Mouse (Mus musculus) forebrain, embryonic 11.5 days (tissue): ENCODE results near the gene Akr1c21. TPM values are rescaled to one million over a fixed set of nuclear protein-coding genes. Genes with fewer than 3 reads are reported as not detected.
"Not testable (repeated sequence)": the region's sequence is repeated elsewhere in the genome, so short reads cannot be mapped to it uniquely, and the experiment has no call there.

Source experiments
- ATAC-seq: fragments of 200-750 bp; cut with Nextera tagmentation; replicated peaks from 2 replicates; pipeline ENCODE4 v1.8.0; 2017; ENCODE audit warnings: moderate TSS enrichment; ENCODE audit not compliant: low FRiP score
- DNase-seq: peaks from one replicate; pipeline ENCODE4 v3.0.0-alpha.2; 2017; ENCODE audit warnings: low spot score
- H3K27ac ChIP-seq: fragments of 300-500 bp; sonication (generic); 2 replicates; pipeline ENCODE4 v1.5.1; 2014; ENCODE audit warnings: low read depth, low read length
- H3K27me3 ChIP-seq: fragments of 300-500 bp; sonication (generic); 2 replicates; pipeline ENCODE4 v1.6.1; 2014; ENCODE audit warnings: mild to moderate bottlenecking, low read length, mixed read lengths; ENCODE audit not compliant: control insufficient read depth, insufficient read depth
- H3K36me3 ChIP-seq: fragments of 300-500 bp; sonication (generic); 2 replicates; pipeline ENCODE4 v1.6.1; 2014; ENCODE audit warnings: mild to moderate bottlenecking, low read length, moderate library complexity, mixed read lengths; ENCODE audit not compliant: control insufficient read depth, insufficient read depth
- H3K4me1 ChIP-seq: fragments of 300-500 bp; sonication (generic); replicated peaks from 2 replicates; pipeline ENCODE4 v1.6.1; 2014; ENCODE audit warnings: low read length, mixed read lengths; ENCODE audit not compliant: control insufficient read depth, insufficient read depth
- H3K4me2 ChIP-seq: fragments of 300-500 bp; sonication (generic); 2 replicates; pipeline ENCODE4 v1.6.1; 2014; ENCODE audit warnings: low read depth, mild to moderate bottlenecking, low read length, moderate library complexity, mixed read lengths; ENCODE audit not compliant: severe bottlenecking
- H3K4me3 ChIP-seq: fragments of 300-500 bp; sonication (generic); 2 replicates; pipeline ENCODE4 v1.5.1; 2014; ENCODE audit warnings: low read depth, low read length
- H3K9ac ChIP-seq: fragments of 300-500 bp; sonication (generic); 2 replicates; pipeline ENCODE4 v1.6.1; 2014; ENCODE audit warnings: low read length
- H3K9me3 ChIP-seq: fragments of 300-500 bp; sonication (generic); 2 replicates; pipeline ENCODE4 v1.6.1; 2016; ENCODE audit warnings: low read length, mixed read lengths; ENCODE audit not compliant: control insufficient read depth
- WGBS: fragments of 180-500 bp; shearing (Covaris S2); extraction: QIAGEN DNeasy Blood & Tissue Kit; methylation state at CpG from one replicate; pipeline ENCODE4 v1.1.7; 2014; 5-methylcytosine and 5-hydroxymethylcytosine counted together
- polyA plus RNA-seq: library from polyadenylated mRNA; unstranded; fragments of >200 nt; fragmentation: Nextera tagmentation; extraction: Ambion mirVana; gene quantifications from 2 replicates; pipeline ENCODE4 v1.2.1, GENCODE M21; 2014

The Akr1c21 gene
- polyA plus RNA-seq = not detected in 2 replicates

DNA sequence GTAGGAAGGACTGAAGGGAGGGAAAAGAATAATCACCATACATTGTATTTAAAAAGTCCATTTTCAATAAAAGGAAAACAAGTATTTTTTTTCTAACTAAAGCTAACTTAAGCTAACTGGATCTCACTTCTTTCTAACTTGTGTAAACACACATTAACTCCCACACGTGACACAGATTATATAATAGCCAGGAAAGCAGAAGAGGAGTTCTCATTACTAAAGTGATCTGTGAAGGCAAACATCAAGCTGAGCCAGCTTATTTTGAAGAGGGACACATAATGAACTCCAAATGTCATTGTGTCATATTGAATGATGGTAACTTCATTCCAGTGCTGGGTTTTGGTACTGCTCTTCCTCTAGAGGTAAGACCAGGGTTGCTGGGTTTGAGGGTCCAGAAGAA is at the start of gene Akr1c21:
TSS of gene Akr1c21 (plus strand) at position 205 of the 400 bp plus-strand sequence.
- no peak for ATAC-seq
- no peak within 1 kb of the TSS for H3K4me2 ChIP-seq
- no peaks in the 10 kb centered on the region for H3K4me1 ChIP-seq
- DNase-seq = no peak
- no peak within 1 kb of the TSS for H3K4me3 ChIP-seq
- H3K27ac ChIP-seq = no peak within 1 kb of the TSS
- H3K9me3 ChIP-seq = no peaks in the 10 kb centered on the region
- no peaks in the 10 kb centered on the region for H3K27me3 ChIP-seq
- H3K36me3 ChIP-seq = no peaks in the 10 kb centered on the region
- H3K9ac ChIP-seq = no peak within 1 kb of the TSS
- 72% methylated on average over 1 of the region's 1 CpGs for WGBS

DNA sequence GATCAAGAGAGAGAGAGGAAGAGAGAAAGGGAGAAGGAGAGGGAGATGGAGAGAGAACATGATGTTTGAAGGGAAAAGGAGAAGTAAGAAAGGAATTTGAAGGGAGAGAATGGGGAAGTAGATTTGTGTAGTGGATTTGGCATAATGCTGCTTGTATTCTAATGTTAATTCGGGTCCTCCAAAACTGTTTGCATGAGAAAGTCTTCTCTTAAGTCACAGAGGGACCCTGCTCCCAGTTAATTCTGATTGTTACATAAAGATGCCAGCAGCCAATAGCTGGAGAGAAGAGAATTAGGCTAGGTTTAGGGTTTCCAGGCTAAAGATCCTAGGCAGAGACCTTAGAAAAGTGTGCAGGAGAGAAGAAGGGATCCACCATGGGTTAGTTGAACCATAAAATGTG is 14.7 kb upstream of the Akr1c21 start:
- Histone ChIP-seq H3K4me2 (no peak overlapping the region), H3K36me3 (no peaks in the 10 kb centered on the region), H3K9ac (no peak overlapping the region), H3K9me3 (no peaks in the 10 kb centered on the region), H3K27me3 (no peaks in the 10 kb centered on the region), H3K4me1 (no peaks in the 10 kb centered on the region), H3K27ac (no peak overlapping the region), H3K4me3 (no peak overlapping the region)
- 78% methylated on average over 1 of the region's 1 CpGs for WGBS
- DNase-seq = no peak
- ATAC-seq = no peak

DNA sequence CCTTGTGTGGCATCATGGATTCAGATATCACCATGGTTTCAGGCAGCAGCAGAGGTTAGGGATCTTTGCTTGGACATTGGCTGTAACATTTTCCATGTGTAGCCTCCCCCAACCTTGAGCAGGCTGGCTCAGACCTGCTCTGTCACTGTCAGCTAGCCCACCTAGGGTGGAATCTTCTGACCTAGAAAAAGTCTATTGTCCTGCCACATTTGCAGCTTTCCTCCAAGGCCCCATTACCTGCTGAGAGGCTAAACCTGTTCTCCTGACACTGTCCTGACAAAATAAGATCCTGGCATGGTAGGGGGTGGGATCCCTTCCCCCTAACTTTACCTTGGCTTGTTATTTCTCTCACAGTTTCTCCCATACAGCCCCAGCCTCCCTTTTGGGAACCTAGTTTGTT is 13.4 kb upstream of the Akr1c21 start:
- no peaks in the 10 kb centered on the region for H3K27me3 ChIP-seq
- no peak overlapping the region for H3K27ac ChIP-seq
- no peak overlapping the region for H3K4me2 ChIP-seq
- no peak overlapping the region for H3K9ac ChIP-seq
- ATAC-seq = no peak
- H3K9me3 ChIP-seq = no peaks in the 10 kb centered on the region
- H3K4me1 ChIP-seq = no peaks in the 10 kb centered on the region
- no peaks in the 10 kb centered on the region for H3K36me3 ChIP-seq
- DNase-seq = no peak
- no peak overlapping the region for H3K4me3 ChIP-seq

DNA sequence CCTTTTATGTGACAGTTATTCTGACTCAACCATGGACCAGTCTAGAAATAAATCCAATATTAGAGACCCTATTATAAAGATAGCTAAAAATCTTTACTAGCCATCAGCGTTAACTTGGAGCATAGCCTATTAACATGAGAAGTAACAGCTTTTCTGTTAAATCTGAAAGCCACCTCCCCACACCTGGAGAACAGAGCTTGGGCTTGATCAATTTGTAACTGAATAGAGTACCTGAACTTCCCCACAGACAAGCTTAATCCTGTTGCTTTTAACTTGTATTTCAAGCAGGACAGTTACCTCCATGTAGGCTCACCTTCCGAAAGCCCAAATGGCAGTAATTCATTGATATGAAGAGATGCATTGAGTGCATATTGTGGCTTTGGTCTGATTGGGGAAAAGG is 7.9 kb upstream of the Akr1c21 start:
- no peak for ATAC-seq
- H3K27me3 ChIP-seq = no peaks in the 10 kb centered on the region
- no peak for DNase-seq

DNA sequence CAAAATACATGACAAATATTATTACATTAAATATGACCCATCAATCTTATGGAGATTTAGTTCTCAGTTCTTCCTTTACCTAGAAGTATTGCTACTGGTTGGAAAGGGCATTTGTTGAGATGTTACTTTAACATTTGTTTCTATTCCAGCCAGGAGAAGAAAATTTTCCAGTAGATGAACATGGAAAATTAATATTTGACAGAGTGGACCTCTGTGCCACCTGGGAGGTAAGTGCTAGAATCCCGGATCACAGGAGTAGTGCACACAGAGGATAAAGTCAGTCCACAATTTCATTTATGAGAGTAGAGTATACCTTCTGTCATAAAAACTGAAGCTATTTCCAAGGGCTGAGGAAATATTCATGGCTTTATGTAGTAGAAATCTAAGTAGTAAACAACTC is 3.0 kb downstream of the Akr1c21 start:
- Histone ChIP-seq H3K4me3 (no peak overlapping the region), H3K27me3 (no peaks in the 10 kb centered on the region), H3K9me3 (no peaks in the 10 kb centered on the region), H3K4me2 (no peak overlapping the region), H3K36me3 (no peaks in the 10 kb centered on the region), H3K4me1 (no peaks in the 10 kb centered on the region), H3K27ac (no peak overlapping the region), H3K9ac (no peak overlapping the region)
- DNase-seq (no peak), ATAC-seq (no peak)
- 95% methylated on average over 1 of the region's 1 CpGs for WGBS

More for the DNA sequence above, 7.9 kb upstream of the Akr1c21 start:
- H3K9ac ChIP-seq = no peak overlapping the region
- H3K4me1 ChIP-seq = no peaks in the 10 kb centered on the region
- H3K36me3 ChIP-seq = no peaks in the 10 kb centered on the region
- no peaks in the 10 kb centered on the region for H3K9me3 ChIP-seq
- 87% methylated on average over 2 of the region's 2 CpGs for WGBS
- H3K27ac ChIP-seq = no peak overlapping the region
- H3K4me2 ChIP-seq = no peak overlapping the region
- H3K4me3 ChIP-seq = no peak overlapping the region

DNA sequence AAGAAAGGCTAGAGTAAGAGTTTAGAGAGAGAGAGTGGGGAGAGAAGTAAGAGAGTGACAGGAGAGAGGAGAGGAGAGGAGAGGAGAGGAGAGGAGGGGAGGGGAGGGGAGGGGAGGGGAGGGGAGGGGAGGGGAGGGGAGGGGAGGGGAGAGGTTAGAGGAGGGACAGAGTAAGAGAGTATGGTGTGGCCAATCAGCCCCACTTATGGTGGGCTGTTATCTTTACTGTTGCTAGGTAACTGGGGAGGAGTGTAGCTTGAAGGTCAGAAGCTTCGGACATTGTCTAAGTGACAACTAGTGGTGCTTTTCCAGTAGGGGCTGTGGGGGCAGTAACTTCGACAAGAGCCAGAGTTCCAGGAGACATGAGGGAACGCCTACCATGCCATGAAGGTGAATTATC is 29.6 kb downstream of the Akr1c21 start:
- not testable (repeated sequence) for H3K36me3 ChIP-seq, ATAC-seq, H3K4me2 ChIP-seq, DNase-seq, H3K27me3 ChIP-seq, H3K9me3 ChIP-seq, H3K4me1 ChIP-seq, H3K27ac ChIP-seq, H3K9ac ChIP-seq, H3K4me3 ChIP-seq
- WGBS = 71% methylated on average over 3 of the region's 3 CpGs

DNA sequence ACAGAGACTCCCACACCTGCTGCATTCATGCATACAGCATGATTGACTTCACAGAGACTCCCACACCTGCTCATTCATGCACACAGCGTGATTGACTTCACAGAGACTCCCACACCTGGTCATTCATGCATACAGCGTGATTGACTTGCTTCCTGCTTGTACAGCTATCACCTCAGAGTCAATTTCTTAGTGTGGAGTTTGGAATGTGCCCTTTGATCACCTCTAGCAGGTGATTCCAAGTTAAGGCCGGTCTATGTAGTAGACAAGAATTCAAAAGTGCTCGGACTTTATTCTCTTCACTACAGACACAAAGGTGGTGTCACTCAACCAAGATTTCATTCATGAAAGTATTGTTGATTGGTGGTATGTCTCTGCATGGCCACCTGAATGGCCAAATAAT is 32.9 kb downstream of the Akr1c21 start:
- no peak overlapping the region for H3K9ac ChIP-seq
- ATAC-seq = no peak
- no peak overlapping the region for H3K27ac ChIP-seq
- WGBS = 90% methylated on average over 4 of the region's 4 CpGs
- no peaks in the 10 kb centered on the region for H3K9me3 ChIP-seq
- DNase-seq = no peak
- no peak overlapping the region for H3K4me2 ChIP-seq
- H3K4me3 ChIP-seq = no peak overlapping the region
- no peaks in the 10 kb centered on the region for H3K4me1 ChIP-seq
- H3K27me3 ChIP-seq = no peaks in the 10 kb centered on the region
- no peaks in the 10 kb centered on the region for H3K36me3 ChIP-seq

DNA sequence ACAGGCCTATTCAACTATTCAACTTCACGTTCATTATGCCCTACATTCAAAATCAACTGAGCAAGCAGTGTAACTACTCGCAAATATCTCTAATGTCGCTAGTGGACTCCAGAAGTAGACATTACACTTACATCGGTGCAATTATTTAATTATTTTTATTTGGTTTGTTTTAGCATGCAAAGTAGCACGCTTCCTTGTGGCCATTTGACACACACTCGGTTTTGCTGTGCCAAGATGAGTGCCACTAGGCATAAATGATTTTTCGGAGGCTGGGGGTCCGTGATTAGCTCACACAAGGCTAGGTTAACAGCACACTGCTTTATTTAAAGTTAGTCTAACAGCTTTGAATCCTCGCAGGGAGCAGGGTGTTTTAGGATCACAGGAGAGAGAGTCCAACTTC is 34.7 kb downstream of the Akr1c21 start:
- ATAC-seq (peak; percentile 16), DNase-seq (no peak)
- Histone ChIP-seq H3K27ac (no peak overlapping the region), H3K9me3 (no peaks in the 10 kb centered on the region), H3K9ac (peak overlapping the region; percentile 72), H3K4me2 (peak overlapping the region; percentile 46), H3K4me1 (no peaks in the 10 kb centered on the region), H3K27me3 (no peaks in the 10 kb centered on the region), H3K4me3 (peak overlapping the region; percentile 56), H3K36me3 (no peaks in the 10 kb centered on the region)
- 25% methylated on average over 9 of the region's 9 CpGs for WGBS

DNA sequence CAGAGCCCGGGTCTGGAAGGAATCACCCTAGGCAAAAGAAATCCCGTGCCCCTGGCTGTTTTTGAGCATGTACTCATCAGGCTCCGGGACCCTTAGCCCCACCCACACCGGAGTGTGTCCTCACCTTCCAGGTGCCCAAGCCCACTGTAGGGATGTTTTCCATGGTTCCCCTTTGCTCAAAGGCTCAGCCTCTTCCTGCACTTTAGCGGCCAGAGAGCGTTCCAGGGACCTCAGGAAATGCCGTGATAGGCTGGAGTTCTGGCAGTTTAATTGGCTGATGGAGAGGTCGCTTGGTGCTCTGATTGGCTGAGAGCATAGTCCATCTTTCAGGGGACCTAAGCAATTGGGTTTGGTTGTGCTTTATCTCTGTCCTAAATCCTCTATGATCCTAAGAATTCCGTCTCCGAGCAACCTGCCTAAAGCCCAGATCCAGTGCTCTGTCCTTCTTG is 35.1 kb downstream of the Akr1c21 start, which contains the start of gene Akr1e1:
TSS of gene Akr1e1 (minus strand) at position 214 of the 449 bp plus-strand sequence.
- Histone ChIP-seq H3K27ac (no peak within 1 kb of the TSS), H3K9me3 (no peaks in the 10 kb centered on the region), H3K4me2 (peak within 1 kb of the TSS; percentile 46), H3K27me3 (no peaks in the 10 kb centered on the region), H3K36me3 (no peaks in the 10 kb centered on the region), H3K4me3 (peak within 1 kb of the TSS; percentile 56), H3K4me1 (no peaks in the 10 kb centered on the region), H3K9ac (peak within 1 kb of the TSS; percentile 72)
- peak; percentile 85 for DNase-seq
- 5% methylated on average over 10 of the region's 10 CpGs for WGBS
- peak; percentile 100 for ATAC-seq
